Mouse (Mus musculus): ENCODE measurements around the gene Gabarapl1. TPM values are rescaled to one million over a fixed set of nuclear protein-coding genes. Genes with fewer than 3 reads are reported as not detected.
A peak's percentile ranks its signal among the peaks of the same experiment; 100 is the strongest.
"Not testable (repeated sequence)": the region's sequence is repeated elsewhere in the genome, so short reads cannot be mapped to it uniquely, and the experiment has no call there.

Gene Gabarapl1
- 10 to 100 TPM in 1 of 2 experiments, 1 to 10 TPM in 1; 6.9 to 13.7 TPM for polyA plus RNA-seq (2017; shearing (Covaris generic))

GRCm38 (mm10) chr6:129532942-129533860 is at the start of gene Gabarapl1:
TSS of gene Gabarapl1 (plus strand) at chr6:129533160.
- ATAC-seq = peak; percentile 70

GRCm38 (mm10) chr6:129494924-129495323 is 38.0 kb upstream of the Gabarapl1 start:
- ATAC-seq = no peak

GRCm38 (mm10) chr6:129497345-129498218 is 35.4 kb upstream of the Gabarapl1 start:
- no peak for ATAC-seq

- ATAC-seq = not testable (repeated sequence)
Observed at GRCm38 (mm10) chr6:129499516-129499915, 33.4 kb upstream of the Gabarapl1 start.

GRCm38 (mm10) chr6:129503471-129503870 is 29.5 kb upstream of the Gabarapl1 start:
- ATAC-seq = no peak

- ATAC-seq = no peak
Observed at GRCm38 (mm10) chr6:129507024-129507423, 25.9 kb upstream of the Gabarapl1 start, which contains the start of gene Olr1. TSS of gene Olr1 (minus strand) at chr6:129507165.

- no peak for ATAC-seq
Observed at GRCm38 (mm10) chr6:129510120-129510911, 22.6 kb upstream of the Gabarapl1 start.

GRCm38 (mm10) chr6:129512367-129512766 is 20.6 kb upstream of the Gabarapl1 start, which contains the start of gene Tmem52b:
TSS of gene Tmem52b (plus strand) at chr6:129512555.
- no peak for ATAC-seq

- ATAC-seq = no peak
Observed at GRCm38 (mm10) chr6:129512868-129513267, 20.1 kb upstream of the Gabarapl1 start.

GRCm38 (mm10) chr6:129513409-129513808 is 19.6 kb upstream of the Gabarapl1 start:
- no peak for ATAC-seq

GRCm38 (mm10) chr6:129514376-129514775 is 18.6 kb upstream of the Gabarapl1 start:
- no peak for ATAC-seq

GRCm38 (mm10) chr6:129515068-129515467 is 17.9 kb upstream of the Gabarapl1 start:
- no peak for ATAC-seq

- ATAC-seq = no peak
Observed at GRCm38 (mm10) chr6:129516388-129516787, 16.6 kb upstream of the Gabarapl1 start.

- peak; percentile 75 for ATAC-seq
Observed at GRCm38 (mm10) chr6:129517752-129518408, 15.1 kb upstream of the Gabarapl1 start.

- no peak for ATAC-seq
Observed at GRCm38 (mm10) chr6:129526069-129526468, 6.9 kb upstream of the Gabarapl1 start.

GRCm38 (mm10) chr6:129527416-129527815 is 5.5 kb upstream of the Gabarapl1 start:
- ATAC-seq = no peak

- no peak for ATAC-seq
Observed at GRCm38 (mm10) chr6:129529605-129530004, 3.4 kb upstream of the Gabarapl1 start.

GRCm38 (mm10) chr6:129530261-129530660 is 2.7 kb upstream of the Gabarapl1 start:
- ATAC-seq = no peak

GRCm38 (mm10) chr6:129532556-129532941 is 411 bp upstream of the Gabarapl1 start:
- ATAC-seq = peak; percentile 31

GRCm38 (mm10) chr6:129534057-129534456 is 1.1 kb downstream of the Gabarapl1 start:
- peak; percentile 45 for ATAC-seq

GRCm38 (mm10) chr6:129534627-129535190 is 1.7 kb downstream of the Gabarapl1 start:
- ATAC-seq = no peak
